Mouse (Mus musculus): ENCODE measurements at regions not wholly inside any gene's neighbourhood (a gene's known extent, or its start where the extent isn't known, plus 50 kb on each side); places are given as distances from the start of the nearest gene placed in this dataset.

DNA sequence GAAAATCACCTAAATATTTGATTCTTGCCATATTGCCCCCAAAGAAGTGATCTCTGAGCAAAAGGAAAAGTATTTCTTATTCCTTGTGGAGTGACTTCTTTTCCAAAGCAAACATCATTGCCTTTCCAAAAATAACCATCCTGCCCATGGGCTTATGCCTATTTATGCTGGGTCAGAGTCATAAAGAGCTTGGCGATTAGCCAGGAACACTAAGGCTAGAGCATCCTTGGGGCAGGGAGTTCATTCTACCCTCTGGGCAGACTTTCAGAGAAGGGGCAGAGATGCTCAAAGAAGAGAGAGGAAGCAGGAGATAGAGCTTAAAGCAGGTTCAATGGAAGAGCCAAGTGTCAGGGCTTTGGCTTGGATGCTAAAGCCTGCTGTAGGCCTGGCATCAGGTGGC lies 203.1 kb upstream of the Gmds start:
- no peak for DNase-seq (ENCODE audit: extremely low spot score)

DNA sequence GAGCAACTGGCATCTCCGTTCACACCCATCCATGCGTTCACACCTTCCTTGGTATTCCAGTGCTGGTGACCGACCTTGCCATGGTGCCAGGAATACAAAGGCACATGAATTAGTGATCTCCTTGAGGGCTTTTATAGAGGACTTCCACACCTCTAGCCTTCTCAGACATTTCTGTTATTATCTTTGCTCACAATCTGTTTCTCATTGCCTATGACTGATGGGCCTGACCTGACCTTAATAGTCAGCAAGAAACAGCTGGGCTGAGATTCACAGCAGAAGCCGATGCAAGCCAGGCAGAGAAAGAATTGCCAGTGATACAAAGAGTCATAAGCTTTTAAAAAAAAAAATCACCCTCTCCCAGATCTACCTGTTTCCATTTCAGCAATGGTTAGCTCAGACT lies 197.7 kb upstream of the Gmds start:
- DNase-seq (ENCODE audit: extremely low spot score), result peak; percentile 6

DNA sequence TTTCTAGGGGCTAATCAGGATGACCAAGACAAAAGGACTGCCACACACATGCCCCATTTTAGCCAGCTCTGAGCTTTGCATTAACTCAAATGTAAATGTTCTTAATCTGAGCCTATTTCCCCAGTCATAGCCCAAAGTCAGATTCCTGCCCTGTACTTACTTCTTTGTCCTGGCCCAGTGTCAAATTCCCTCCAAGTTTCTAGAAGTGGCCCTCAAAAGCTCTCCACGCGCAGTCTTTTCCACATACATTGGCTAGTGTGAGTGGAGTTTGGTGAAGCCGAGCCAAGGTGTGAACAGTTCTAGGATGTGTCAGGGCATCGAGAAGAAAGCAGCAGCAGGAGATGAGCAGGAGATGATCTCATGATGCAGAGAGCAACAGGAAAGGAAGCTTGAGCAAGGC lies 197.1 kb upstream of the Gmds start:
- DNase-seq (ENCODE audit: extremely low spot score), result no peak

GRCm38 (mm10) chr13:32530926-32531512 lies 192.5 kb upstream of the Gmds start:
- no peak for DNase-seq (ENCODE audit: extremely low spot score)

DNA sequence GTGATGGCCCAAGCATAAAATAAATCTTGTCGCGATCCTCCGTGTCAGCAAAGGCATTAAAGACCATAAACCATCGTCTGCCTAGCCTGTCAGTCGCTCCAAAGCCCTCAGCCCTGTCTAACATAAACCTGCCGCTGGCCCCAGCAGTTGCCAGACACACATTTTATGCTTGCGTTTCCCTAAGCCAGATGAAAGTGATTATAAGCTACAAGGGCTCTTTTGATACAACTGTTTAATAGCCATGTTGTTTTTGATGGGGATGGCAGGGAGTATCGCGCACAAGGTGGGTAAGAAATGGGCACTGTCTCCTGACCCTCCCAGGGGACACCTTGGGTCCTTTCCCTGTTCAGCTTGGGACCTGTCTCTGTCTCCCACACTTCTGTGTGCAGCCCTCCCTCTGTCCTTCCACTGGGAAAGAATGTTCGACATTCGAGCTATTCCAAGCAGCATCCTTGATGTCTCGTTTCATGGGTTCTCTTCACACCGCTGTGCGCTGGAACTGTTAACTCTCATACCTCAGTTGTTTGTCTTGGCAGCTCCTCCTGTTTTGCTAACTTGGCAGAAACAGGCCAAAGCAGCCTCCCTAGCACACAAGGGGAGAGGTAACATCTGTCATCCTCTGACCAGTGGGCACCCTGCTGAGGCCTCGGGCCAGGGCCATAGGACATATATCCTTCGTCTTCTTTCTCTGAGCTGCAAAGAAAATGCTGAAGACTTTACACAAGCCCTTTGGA lies 180.2 kb upstream of the Gmds start:
- DNase-seq (ENCODE audit: extremely low spot score), result peak; percentile 35

DNA sequence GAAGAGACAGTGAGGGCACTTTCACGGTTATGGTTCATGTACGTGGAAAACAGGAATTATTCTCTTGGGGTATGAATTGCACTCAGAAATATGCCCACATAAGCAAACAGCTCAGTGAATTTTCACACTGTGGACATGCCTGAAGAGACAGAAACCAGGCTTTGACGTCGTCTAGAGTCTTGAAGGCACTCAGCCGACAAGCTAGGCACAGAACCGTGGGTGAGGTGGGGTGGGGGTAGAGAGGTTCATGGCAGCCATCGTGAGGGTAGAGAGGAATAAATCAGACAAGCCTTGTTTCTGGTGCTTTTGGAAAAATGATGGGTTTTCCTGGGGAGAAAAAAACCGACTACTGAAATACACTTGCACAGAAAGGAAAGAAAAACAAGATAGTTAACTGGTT lies 179.0 kb upstream of the Gmds start:
- no peak for DNase-seq (ENCODE audit: extremely low spot score)

- DNase-seq (ENCODE audit: extremely low spot score), result peak; percentile 12
These were observed 170.9 kb upstream of the Gmds start for GRCm38 (mm10) chr13:32509231-32510023.

GRCm38 (mm10) chr13:32508447-32508846 lies 169.9 kb upstream of the Gmds start:
- no peak for DNase-seq (ENCODE audit: extremely low spot score)

DNA sequence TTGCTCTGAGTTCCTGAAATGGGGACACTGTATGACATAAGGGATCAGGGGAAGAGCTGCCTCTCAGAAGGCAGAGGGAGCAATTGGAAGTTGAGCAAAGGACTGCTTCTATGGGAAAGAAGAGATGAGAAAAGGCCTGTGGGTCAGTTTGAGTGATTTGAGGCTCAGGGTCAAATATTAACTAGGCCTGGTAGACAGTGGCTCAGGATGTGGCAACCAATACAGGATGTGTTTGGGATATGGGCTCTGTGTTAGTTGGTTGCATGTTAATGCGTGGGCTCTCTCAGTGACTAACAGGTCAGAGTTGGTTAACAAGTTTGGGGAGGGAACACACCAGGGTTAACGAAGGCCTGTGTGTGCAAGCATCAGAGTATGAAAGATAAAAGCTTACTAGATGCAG lies 169.3 kb upstream of the Gmds start:
- DNase-seq (ENCODE audit: extremely low spot score), result no peak

DNA sequence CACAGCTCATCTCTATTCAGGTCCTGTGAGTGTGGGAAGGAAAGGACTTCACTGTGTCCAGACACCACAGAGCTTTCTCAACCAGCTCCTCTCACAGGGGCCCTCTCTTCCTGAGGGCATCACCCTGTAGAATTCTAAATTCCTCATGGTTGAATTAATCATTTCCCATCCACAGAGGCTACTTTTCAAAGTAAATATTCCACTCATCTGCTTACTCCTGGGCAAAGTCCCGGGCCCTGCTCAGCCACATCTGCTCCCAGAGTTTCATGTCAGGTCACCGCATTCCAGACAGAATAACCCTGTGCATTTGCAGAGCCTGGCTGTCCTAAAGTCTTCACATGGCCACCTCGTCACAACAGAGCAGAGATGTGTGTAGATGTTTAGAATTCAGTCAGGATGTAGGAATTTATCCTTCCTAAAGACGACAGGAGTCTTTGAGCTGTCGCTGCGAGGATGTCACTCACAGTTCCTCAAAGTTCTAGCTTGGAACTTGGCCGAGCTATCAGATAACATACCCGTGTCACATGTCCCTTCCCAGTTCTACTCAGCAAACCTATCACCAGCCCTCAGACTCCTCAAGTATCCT lies 159.8 kb upstream of the Gmds start:
- DNase-seq (ENCODE audit: extremely low spot score), result no peak

DNA sequence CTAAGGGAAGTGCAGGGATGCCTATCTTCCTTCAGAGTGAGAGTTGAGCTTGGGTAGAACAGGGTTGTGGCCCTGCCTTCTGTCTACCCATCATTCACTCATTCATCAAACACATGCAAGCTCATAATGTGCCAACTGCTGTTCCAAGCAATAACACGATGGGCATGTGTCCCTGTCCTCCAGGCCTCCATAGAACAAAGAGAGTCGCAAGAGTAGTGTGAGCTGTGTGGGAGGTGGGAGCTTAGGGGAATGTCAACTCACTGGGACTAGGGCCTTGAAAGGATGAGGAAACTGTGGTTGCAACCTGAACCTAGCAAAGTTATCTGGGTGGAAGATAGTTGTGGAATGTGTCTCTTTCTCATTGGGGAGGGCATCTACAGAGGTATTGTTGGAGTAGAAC lies 157.7 kb upstream of the Gmds start:
- no peak for DNase-seq (ENCODE audit: extremely low spot score)

- no peak for DNase-seq (ENCODE audit: extremely low spot score)
These were observed 156.5 kb upstream of the Gmds start for GRCm38 (mm10) chr13:32495063-32495462.

DNA sequence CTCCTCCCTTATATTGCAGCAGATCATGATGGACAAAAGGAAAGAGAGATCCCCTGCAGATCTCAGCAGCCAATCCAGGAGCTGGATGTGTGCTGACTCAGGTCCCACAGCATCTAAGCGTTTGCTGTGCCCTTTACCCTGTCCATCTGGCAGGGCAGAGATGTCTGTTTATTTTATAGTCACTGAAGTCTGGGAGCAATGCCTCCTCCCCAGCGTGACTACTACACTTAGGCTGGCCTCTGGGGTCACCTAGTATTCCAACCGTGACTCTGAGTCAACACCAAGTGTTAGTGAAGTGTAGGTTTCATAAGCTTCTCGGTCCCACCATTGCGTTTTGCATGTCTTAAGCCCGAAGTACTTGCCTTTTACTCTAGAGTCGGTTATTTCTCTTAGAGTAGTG lies 155.3 kb upstream of the Gmds start:
- no peak for DNase-seq (ENCODE audit: extremely low spot score)

DNA sequence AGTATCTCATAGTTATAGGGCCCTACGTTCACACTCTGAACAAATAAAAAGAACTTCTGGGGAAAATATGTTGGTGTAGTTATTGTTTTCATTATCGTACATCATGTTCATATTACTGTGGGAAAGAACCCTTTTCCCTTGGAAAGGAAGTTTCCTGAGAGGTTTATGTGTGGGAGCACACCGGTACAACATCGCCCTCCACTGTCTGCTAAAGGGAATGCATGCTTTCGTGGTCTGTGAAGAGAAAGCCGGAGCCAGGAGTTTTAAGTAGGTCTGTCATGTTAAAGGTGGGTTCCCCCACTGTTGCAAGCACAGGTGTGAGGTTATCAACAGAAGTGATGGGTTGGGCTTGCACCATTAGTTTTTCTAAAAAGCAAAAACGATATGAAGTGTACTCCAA lies 154.8 kb upstream of the Gmds start:
- peak; percentile 60 for DNase-seq (ENCODE audit: extremely low spot score)

- no peak for DNase-seq (ENCODE audit: extremely low spot score)
These were observed 154.0 kb upstream of the Gmds start for GRCm38 (mm10) chr13:32492566-32492965.

- no peak for DNase-seq (ENCODE audit: extremely low spot score)
These were observed 143.0 kb upstream of the Gmds start for GRCm38 (mm10) chr13:32481444-32482058.

GRCm38 (mm10) chr13:32480029-32480428 lies 141.5 kb upstream of the Gmds start:
- peak; percentile 21 for DNase-seq (ENCODE audit: extremely low spot score)

- DNase-seq (ENCODE audit: extremely low spot score), result no peak
These were observed 140.7 kb upstream of the Gmds start for GRCm38 (mm10) chr13:32479118-32479818.

- no peak for DNase-seq (ENCODE audit: extremely low spot score)
These were observed 127.2 kb upstream of the Gmds start for GRCm38 (mm10) chr13:32465787-32466186.

DNA sequence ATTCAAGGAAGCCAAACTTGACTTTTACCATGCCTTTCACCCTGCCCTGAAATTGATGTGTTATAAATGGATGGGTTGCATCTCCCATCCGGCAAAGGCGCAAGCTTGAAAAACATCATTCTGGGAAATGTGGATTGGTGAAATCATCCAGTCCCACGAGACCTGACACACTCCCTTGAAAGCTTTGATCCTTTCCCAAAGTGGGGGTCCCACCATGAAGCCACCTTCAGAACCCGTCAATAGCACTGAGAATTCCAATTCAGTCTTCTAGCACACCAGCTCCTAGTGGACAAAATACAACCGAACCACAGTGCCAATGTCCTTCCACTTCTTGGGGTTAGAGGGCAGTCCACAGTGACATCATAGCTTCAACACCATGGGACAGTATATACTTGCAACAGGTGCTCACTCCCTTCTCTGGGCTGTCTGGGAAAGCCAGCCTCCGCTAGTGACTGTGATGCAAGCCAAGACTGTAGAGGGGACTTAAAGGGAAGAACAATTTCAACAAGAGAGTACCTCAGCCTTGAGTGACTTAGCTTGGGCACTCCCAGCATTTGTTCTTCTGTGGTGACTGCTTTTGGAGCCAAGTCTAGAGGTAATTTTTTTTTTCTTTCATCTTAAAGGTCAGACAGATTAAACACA lies 126.6 kb upstream of the Gmds start:
- DNase-seq (ENCODE audit: extremely low spot score), result no peak
